Mouse (Mus musculus) adrenal gland, postnatal 25 days (tissue): ENCODE data around the gene Rbm47. TPM values are rescaled to one million over a fixed set of nuclear protein-coding genes. Genes with fewer than 3 reads are reported as not detected.

Experiments used
- DNase-seq: peaks from one replicate; pipeline ENCODE4 v3.0.0; 2021; ENCODE audit warnings: mixed read lengths
- total RNA-seq: library from RNA; stranded (reverse); gene quantifications from 2 replicates; pipeline ENCODE4 v1.2.3, GENCODE M21; 2021

The Rbm47 gene
- total RNA-seq, 1 experiment from 2014 or later = 115 TPM

DNA sequence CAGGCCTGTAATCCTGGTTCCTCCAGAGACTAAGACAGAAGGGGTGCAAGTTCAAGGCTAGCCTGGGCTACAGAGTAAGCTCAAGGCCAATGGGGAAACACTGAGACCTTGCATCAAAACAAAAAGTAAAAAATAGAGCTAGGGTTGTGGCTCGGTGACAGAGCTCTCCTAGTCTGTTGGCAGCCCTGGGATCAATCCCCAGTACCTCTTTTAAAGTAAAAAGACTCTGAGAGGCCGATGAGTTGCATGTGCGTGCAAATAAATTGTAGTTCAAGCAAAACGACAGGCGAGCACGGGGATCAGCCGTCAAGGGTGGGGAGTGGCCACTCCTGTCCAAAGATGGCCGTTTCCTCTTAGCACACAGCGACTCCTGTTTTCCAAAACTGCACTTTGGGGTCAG is 48.0 kb downstream of the Rbm47 start:
- no peak for DNase-seq

DNA sequence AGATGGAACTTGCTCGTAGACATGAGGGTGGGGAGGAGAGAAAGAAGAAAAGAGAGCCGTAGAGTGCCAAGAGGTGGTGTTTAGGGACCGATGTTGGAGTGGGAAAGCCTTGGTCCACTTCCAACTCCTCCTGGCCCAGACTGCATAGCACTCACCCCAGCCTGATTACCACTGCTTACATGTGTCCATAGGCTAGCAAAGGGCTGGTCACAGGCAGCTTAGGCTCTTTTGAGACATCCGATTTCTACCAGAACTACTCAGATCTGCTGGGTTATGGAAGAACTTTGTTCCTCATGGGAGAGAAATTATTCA is 48.9 kb downstream of the Rbm47 start:
- DNase-seq = no peak

DNA sequence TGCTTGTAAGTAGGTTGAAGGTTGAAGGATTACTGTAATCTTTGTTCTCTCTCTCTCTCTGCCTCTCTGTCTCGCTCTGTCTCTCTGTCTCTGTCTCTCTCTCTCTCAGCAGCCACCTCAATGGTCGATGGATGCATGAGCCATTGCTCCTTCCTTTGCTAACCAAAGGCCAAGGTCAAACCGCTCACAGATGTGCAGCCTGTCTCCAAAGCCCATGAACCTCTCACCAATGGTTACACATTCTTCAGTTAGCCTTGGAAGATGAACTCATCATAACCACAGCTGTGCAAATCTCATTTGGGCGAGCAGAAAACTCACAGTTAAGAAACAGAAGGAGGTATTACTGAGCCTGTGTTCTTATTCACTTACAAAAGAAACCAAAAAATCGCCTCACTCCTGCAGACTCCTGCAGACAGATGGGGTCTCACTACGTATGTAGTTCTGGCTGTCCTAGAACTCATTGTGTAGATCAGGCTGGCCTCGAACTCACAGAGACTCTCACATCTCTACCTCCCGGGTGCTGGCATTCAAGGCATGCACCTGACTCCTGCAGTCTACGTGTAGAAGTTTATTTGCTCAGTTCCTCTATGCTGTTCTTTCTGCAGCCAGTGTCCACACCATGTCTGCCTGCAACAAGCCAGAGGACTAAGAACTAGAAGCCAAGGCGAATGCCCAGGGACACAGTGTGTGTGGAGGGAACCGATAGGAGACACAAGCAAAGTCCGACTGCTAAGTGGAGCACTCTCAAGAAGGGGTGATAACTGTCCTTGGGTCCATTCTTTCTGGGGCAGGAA is 49.4 kb downstream of the Rbm47 start:
- DNase-seq = no peak

DNA sequence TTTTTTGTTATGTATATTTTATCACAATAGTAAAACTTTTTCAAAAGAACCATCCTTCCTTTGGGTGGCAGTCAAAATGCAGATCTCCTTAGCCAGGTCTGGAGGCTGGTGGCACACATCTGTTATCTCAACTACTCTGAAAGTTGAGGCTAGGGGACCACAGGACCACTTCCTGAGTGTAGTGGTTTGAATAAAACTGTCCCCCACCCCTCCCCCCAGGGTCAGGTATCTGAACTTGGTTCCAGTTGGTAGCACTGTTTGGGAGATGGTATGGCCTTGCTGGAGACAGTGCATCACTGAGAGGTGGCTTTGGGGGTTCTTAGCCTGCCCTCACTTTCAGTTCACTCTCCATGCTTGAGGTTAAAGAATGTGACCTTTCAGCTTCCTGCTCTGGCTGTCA is 51.7 kb downstream of the Rbm47 start:
- no peak for DNase-seq

DNA sequence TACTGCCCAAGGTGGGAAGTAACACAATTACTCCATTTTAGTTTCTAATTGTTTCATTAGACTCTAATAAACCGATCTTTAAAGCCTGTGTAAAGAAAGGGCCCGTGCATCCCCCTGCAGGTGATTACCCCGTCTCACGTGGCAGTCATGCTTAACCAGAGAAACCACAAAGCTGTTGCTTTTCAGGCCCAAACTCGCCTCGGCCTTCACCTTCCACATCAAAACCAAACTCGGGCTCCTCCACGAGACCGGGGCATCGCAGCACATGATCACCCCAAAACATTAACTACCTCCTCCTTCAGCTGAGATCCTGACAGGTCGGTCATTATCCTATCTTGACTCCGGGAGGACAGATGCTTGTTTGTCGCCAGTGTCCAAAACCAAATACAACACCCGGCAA is 58.2 kb downstream of the Rbm47 start:
- DNase-seq = no peak

DNA sequence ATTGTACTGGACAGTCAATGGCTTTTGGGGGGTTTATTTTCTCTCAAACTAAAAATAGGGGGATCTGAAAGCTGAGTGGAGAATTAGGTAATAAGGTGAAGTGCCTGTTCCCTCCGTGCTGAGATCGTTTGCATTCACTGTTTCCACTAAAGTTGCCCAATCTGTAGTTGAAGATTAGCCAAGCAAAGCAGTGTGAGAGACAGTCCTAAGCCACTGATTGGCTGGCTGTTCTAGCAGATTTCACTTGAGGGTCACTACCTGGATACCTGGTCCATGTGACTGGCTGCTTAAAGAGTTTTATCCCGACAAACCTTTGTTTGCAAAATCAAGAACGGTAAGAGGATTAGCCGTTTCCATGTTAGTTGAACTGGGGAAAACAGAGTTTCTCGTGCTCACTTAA is 58.7 kb downstream of the Rbm47 start:
- no peak for DNase-seq

DNA sequence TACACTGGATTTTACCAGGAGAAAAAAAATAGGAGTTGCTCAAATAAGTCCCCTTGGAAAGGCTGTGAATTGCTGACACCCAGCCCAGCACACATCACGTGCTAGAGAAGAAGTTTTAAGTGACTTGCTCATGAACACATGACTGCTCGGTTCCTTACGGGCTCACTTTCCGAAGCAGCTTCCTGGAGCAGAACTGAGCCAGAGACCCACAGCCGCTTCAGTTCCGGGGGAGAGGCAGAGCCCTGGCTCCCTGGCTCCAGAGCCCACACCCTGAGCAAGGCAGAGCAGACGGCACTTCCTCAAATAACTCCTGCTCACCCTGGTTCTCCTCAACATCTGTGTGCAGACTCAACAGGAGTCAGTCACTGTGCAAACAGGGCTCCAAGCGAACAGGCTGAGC is 60.9 kb downstream of the Rbm47 start:
- no peak for DNase-seq

DNA sequence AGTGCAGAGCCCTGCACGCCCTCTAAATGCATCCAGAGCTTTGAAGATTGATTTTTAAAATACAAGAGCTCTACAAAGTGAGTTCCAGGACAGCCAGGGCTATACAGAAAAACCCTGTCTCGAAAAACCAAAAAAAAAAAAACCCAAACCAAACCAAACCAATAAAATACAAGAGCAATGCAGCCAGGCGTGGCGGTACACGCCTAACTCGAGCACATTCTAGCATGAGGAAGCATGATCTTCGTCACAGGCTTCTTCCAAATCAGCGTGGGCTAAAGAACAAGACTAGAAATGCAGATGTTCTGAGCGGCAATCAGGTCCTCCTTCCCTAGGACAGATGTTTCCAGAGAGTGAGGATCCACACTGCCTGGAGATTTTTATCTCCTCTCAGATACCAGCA is 66.5 kb downstream of the Rbm47 start:
- no peak for DNase-seq

DNA sequence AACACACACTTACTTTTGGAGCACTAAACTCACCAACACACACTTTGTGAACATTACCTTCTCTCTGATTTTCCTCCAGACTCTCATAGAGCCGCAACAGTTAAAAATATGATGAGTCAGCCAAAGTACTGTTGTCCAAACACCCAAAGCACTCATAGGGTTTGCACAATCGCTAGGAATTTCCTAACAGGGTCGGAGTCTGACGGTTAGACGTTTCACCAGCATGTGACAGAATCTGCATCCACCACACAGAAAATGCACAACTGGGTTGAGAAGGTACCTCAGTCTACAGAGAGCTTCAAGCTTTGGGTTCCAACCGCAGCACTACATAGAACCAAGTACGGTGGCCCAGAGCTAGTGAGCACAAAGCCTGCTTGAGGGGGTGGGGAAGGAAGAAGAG is 67.0 kb downstream of the Rbm47 start:
- DNase-seq = no peak

DNA sequence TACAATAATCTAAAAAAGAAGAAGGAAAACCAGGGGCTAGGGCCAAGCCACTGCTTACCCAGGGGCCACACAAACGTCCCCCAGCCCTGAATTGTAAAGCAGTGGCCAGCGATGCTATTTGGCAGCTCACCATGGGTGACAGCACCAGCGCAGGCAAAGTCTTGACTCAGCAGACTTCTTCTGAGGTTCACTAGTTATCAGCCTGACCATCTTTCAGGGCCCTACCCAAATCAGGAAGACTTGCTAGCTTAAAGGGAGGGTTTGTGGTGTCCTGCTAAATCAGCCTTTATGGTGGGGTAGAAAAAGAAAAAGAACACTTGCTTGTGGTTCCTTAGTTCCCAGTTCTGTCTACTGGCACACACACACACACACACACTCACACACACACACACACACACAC is 67.6 kb downstream of the Rbm47 start:
- DNase-seq = no peak

DNA sequence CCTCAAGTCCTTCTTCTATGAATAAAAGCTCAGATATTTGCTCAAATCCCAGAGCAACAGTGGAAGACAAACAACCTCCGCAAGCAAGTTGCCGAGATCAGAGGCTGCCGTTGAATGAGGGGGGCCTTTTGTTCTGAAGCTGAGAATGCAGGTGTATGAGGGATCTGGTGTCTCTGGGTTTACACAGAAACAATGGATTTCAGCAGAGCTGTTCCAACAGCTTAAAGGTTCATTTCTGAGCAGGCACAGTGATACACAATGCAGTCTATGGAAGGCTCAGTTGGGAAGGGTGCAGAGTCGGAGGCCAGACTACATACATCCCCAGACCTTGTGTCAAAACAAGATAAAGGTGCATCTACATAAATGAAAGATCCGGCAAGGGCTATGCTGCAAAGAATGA is 69.5 kb downstream of the Rbm47 start:
- no peak for DNase-seq

DNA sequence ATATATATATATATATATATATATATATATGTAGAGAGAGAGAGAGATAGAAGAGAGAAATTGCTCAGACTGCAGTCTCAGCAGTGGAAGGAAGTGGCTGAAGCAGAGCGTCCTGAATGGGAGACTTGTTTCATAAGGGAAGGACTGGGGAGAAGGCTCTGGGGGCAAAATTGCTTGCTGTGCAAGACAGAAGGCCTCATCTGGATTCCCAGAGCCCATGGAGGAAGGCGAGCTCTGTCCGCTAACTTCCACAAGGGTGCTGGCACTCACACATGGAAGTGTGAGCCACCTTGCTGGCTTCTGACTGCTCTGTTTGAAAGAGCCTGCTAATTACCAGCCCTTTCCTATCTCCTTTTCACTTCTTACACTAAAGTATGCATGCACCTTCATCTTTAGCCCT is 70.1 kb downstream of the Rbm47 start:
- no peak for DNase-seq

DNA sequence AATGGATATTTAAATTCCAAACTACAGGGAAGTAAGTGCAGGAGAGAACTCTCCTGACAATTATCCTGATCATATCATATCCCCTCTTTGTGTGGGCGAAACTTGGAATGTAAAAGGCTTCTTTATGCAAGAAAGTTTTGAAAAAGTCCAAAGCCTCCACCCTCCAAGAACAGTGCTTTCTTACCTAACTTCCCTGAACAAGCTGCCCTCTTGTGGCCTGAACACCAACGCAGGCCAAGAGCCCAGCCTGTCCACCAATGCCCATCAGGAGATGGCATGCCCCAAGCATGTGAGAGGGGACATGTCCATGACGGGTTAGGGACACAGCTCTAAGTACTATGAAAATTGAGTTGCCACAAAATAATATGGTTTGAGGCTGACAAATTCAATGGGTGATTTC is 71.3 kb downstream of the Rbm47 start:
- no peak for DNase-seq

DNA sequence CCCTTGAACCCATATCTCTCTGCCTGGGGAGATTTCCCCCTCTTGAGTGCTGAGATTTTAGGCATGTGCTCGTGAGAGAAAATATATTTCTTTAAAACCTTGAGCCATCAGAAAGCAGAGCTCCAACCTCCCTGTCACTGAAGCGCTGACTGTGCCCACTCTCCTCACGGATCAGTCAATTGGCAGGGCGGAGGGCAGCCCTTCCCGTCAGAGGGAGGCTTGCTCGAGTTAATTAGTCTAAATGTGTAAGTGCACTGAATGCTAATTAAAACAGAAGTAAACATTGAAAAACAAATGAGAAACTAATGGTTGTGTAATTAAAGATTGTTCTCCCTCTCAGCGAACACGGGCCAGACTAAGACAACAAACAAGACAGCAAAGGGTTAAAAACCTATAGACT is 72.6 kb downstream of the Rbm47 start:
- no peak for DNase-seq

DNA sequence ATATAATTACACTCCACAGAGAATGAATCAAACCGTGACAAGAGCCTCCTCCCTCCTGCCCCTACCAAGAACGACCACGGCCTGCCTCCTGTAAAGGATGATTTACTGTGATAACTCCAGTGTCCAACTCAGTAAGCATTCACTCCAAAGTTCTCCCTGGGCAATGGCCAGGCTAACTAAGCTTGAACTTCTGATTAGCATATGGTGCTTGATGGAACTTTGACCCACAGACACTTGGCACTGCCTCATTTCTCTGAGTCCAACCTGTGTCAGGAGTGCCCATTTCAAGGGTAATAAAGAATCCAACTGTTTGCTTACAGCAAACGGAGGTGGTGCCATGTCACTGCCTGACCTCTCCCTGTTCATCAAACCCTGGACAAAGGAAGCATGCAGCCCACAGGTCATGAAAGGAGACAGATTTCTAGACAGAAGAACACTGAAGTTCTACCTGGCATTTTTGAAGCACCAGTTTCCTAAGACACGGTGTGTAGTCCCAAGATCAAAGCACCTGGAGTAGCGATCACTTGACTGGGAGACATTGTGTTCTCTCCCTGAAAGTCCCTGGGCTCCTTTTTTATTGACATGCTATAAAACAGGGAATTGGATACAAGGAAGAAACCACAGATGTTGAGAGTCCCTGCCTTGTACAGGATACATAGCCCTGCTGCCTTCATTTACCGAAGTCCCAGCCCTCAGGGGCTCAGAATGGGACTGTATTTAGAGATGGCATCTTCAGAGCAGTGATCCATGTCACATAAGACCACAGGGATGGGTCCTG is 74.6 kb downstream of the Rbm47 start:
- no peak for DNase-seq

DNA sequence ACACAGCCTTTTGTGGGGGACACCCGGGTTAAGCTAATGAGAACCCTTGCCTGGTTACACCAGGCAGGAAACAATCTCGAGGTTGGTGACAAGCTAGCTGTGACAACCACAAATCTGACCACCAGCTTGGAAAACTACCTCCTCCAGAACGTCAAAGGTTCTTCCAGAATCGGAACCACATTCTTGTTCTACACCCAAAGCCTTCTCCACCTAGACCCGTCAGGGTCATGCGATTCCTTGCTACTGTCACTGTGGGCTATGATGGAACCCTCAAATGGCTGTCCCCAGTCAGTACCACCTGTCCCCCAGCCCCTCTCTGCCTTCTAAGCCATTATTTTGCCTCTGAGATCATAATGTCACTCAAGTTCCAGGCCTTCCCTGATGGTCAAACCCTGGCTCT is 76.8 kb downstream of the Rbm47 start:
- no peak for DNase-seq

DNA sequence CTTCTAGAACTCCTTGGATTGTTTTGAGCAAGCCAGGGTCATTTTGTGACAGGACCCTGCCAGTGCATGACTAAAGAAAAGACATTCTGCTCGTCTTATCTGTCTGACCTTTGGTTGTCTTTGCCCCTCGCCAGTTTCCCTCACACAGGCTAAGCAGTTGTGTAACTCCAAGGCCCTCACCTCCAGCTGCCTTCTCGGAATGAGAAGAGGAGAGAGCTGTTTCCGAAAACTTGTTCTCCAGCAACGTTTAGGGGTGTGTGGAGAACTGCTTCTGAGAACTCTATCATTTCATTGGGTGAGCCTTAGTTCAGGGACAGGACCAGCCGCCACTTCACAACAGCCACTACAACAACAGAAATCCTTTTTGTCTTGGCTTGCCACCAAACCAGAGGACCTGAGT is 77.8 kb downstream of the Rbm47 start:
- no peak for DNase-seq

DNA sequence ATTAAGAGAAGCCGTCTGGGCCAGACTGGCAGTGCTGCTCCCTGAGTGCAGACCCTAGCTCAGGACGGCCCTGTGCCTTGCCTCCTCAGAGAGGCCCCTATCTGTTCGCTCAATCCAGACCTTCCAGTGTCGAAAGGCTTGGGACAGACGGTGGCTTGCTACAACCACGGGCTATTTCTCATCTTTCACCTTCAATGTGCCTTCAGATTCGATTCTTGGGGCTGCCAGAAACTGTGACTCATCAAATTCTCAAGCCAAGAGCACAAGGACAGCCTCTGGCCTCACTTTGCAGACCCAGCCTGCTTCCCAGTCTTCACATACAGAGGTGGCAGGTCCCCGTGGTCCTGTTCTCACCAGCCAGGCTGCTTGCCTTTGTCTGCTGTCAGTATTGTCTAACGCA is 82.9 kb downstream of the Rbm47 start:
- DNase-seq = peak; percentile 54

DNA sequence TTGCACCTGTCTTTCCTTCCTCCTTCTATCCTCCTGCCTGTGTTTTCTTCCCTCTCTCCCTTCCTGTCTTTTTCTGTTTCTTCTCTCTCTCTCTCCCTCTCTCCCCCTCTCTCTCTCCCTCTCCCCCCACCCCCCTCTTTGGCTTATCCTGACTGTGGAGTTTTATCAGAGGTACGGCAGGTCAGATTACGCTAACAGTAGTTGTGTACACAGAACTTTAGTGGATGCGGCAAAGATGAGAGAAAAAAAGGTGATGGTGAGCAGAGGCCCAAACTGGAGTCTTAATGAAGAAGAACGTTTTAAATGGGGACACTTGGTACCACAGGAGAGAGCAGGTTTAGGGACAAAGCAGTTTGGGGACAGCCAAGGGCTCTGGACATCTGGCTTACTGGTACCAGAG is 83.3 kb downstream of the Rbm47 start:
- DNase-seq = no peak

DNA sequence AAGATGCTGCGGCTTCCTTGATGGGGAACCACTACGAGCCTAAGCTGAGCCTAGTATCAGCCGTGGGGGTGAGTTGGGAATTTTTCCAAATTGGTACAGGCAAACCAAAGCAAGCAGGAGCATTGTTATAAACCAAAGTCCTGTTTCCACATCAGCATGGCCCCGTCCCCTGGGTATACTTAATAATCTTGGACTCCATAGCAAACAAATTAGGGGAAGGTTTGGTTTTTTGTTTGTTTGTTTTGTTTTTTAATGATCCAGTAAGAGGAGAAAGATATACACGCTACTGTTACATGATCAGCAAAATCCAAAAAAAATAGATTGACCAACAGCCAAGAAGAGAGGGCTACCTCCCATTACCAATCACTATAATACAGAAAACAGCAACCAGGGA is 84.0 kb downstream of the Rbm47 start:
- DNase-seq = no peak

DNA sequence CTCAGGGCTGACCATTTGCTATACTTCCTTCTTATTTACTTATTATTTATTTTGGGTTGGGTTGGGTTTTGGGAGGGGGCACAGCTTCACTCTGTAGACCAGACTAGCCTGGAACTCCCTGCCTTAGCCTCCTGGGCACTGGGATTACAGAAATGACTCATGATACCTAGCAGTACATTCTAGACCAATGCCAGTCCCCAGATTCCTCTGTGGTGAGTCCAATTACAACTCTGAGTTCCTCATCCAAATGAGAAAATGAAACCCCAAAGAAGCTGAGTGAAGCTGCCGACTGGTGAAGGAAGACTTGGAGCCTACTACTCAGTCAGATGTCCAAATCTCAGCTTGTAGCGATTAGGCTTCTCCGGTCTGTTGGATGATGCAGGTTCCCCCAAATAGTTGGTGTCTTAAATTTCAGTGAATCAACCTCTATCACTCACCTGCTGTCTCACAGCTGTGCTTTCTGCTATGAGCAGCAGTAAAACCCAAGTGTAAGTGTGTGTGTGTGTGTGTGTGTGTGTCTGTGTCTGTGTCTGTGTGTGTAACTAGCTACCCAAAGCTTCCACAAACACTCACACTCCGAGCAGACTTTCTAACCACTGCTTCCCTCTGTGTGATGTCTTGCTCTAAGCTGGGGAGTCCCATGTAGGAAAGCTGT is 84.5 kb downstream of the Rbm47 start:
- DNase-seq = no peak

DNA sequence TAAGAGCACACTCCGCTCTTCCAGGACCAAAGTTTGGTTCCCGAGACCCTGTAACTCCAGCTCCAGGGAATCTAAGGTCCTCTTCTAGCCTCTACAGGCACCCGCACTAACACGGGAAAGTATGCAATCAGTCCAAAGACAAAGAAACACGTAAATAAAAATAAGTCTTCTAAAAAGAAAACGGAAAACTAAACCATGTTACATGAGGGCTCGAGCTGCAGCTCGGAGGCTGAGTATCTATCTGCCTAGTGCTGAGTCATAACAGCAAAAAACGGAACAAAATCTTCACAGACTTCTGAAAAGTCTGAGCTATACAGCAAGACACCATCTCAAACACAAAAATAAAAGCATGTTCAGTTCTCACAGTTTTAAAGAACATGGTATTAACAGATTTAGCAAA is 86.0 kb downstream of the Rbm47 start:
- no peak for DNase-seq

DNA sequence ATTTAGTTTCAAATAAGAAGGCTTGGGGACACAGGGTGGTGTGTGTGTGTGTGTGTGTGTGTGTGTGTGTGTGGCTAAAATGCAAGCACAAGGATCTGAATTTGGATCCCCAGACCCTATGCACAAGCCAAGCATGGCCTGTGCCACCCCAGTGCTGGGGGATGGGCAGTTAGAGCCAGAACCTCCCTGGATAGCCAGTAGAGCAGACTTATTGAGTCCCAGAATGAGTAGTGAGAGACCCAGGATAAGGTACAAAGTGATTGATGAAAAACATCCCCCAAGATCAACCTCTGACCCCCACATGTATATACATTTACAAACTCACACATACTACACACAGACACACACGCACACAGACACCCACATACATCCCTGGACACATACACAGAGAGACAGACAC is 86.6 kb downstream of the Rbm47 start:
- no peak for DNase-seq

DNA sequence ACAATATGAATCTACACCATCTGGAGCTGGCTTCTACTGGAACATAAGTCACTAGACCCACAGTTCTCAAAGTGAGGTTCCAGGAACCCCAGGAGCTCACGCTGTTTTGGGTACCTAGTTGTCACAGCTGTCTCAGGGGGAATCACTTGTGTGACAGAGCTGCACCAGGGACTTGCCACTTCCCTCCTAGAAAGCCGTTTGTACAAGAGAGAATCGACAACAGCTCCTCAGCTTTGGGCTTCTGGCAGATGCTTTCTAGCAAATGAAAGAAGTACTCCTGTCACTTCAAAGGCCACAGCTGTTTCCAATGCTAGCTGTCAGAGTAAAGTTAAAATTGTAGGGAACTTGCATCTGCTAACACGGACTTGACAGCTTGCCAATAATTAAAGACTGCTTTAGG is 87.4 kb downstream of the Rbm47 start:
- DNase-seq = no peak
